In the genomic region with DNA sequence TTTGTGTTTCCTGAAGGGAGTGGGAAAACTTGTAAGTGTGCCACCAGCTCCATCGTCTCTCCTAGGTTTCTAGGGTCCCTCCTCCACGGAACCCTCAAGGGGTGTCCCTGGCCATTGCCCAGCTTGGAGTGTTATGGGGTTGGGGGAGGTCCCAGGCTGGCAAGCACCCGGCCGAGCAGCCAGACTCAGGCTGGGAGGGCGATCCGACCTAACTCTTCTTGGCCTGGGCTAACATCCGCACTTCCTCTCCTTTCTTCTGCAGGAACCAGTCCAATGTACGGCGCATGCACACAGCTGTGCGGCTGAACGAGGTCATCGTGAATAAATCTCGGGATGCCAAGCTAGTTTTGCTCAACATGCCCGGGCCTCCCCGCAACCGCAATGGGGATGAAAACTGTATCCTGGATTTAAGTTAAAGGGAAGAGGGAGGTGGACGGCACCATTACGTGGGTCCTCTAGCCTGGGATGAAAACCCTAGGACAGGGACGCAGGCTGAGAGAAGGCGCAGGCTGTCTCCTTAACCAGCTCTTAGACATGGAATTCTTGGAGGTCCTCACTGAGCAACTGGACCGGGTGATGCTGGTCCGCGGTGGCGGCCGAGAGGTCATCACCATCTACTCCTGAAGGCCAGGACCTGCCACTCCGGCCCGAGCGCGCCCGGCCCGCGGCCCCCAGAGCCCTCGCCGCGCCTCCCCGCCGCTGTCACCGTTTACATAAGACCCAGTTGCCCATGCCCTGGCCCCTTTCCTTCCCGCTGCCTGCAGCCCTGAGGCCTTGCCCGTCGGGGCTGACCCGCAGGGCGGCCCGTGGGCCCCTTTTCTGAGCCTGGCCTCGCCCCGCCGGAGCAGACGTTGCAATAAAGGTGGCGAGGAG, we compare ENCODE assay signal across 8 mouse cellular contexts. TPM values are rescaled to one million over a fixed set of nuclear protein-coding genes. Genes with fewer than 3 reads are reported as not detected.
DNase-seq lines count a peak whose midpoint lies in the region; ATAC-seq and TF ChIP-seq lines count a peak whose summit lies in the region.

No protein-coding gene starts in this region.

- H3K27ac ChIP-seq in layer of hippocampus, adult 2 months, result peak overlapping the region; percentile 72
- H3K27ac ChIP-seq in forebrain, embryonic 11.5 days (ENCODE audit: low read depth, low read length), result no peak overlapping the region
- H3K27ac ChIP-seq in neural tube, embryonic 11.5 days (ENCODE audit: low read depth, low read length), result no peak overlapping the region

- peaks cover 8% of the 10 kb centered on the region for H3K4me1 ChIP-seq in forebrain, embryonic 11.5 days (replicated peaks; ENCODE audit: control insufficient read depth, insufficient read depth, low read length)
- peaks cover 10% of the 10 kb centered on the region; the same call in 1 of the 2 replicates for H3K4me1 ChIP-seq in neural tube, embryonic 11.5 days (ENCODE audit: control insufficient read depth, insufficient read depth, low read length)

- peaks cover 12% of the 10 kb centered on the region for H3K36me3 ChIP-seq in forebrain, embryonic 11.5 days (ENCODE audit: control insufficient read depth, insufficient read depth, low read length)
- H3K36me3 ChIP-seq in neural tube, embryonic 11.5 days (ENCODE audit: control insufficient read depth, insufficient read depth, low read length), result peaks cover 11% of the 10 kb centered on the region

- no peak for TF ChIP-seq CTCF in layer of hippocampus, adult 2 months (conservative IDR thresholded peaks at IDR 0.05)

- peaks cover 33% of the 10 kb centered on the region for H3K27me3 ChIP-seq in forebrain, embryonic 11.5 days (ENCODE audit: control insufficient read depth, insufficient read depth, low read length)
- H3K27me3 ChIP-seq in neural tube, embryonic 11.5 days (ENCODE audit: control insufficient read depth, insufficient read depth, low read length), result peaks cover 32% of the 10 kb centered on the region

- H3K9me3 ChIP-seq in forebrain, embryonic 11.5 days (ENCODE audit: control insufficient read depth, low read length), result no peaks in the 10 kb centered on the region
- H3K9me3 ChIP-seq in neural tube, embryonic 11.5 days (ENCODE audit: control insufficient read depth, low read length), result no peaks in the 10 kb centered on the region

- peak overlapping the region; percentile 34; the same call in 1 of the 2 replicates for H3K4me2 ChIP-seq in forebrain, embryonic 11.5 days (ENCODE audit: low read depth, low read length, severe bottlenecking)
- peak overlapping the region; percentile 41 for H3K4me2 ChIP-seq in neural tube, embryonic 11.5 days (ENCODE audit: low read depth)

- H3K9ac ChIP-seq in forebrain, embryonic 11.5 days (ENCODE audit: low read length), result no peak overlapping the region
- H3K9ac ChIP-seq in neural tube, embryonic 11.5 days (ENCODE audit: low read length), result peak overlapping the region; percentile 41

- DNase-seq in layer of hippocampus, adult 2 months (ENCODE audit: low spot score in 2 of 2), result no peak
- DNase-seq in layer of hippocampus, adult 9-10 months (ENCODE audit: low spot score), result no peak
- DNase-seq in forebrain, embryonic 11.5 days (ENCODE audit: low spot score), result no peak
- DNase-seq in kidney, postnatal 10 days, result peak; percentile 48
- no peak for DNase-seq in neural tube, embryonic 11.5 days (ENCODE audit: low spot score)
- no peak for DNase-seq in left cerebral cortex, adult 9 months (ENCODE audit: low spot score in 2 of 2)
- no peak for DNase-seq in MN1 (ENCODE audit: low spot score)
- no peak for DNase-seq in urinary bladder, postnatal 14 days (ENCODE audit: low spot score)

- 8% methylated on average over 48 of the region's 49 CpGs for WGBS in forebrain, embryonic 11.5 days
- 10% methylated on average over 46 of the region's 49 CpGs for WGBS in neural tube, embryonic 11.5 days

- no peak overlapping the region for H3K4me3 ChIP-seq in layer of hippocampus, adult 2 months
- peak overlapping the region; percentile 11 for H3K4me3 ChIP-seq in forebrain, embryonic 11.5 days (ENCODE audit: low read depth, low read length)
- peak overlapping the region; percentile 25 for H3K4me3 ChIP-seq in neural tube, embryonic 11.5 days (ENCODE audit: low read depth, low read length)

- ATAC-seq in forebrain, embryonic 11.5 days (replicated peaks; ENCODE audit: low FRiP score), result no peak
- no peak for ATAC-seq in neural tube, embryonic 11.5 days (ENCODE audit: insufficient read depth, low FRiP score, low TSS enrichment)

RNA-seq across cellular contexts. Expression of a gene that starts 36.5 kb away (rescaled TPM):
- 100 to 1,000 TPM; 406 to 409 TPM for total RNA-seq in layer of hippocampus, adult 2 months (2021)
- 1.6 and 2.6 TPM in 2 replicates for polyA plus RNA-seq in forebrain, embryonic 11.5 days (2014; fragmentation: Nextera tagmentation; extraction: Ambion mirVana)
- polyA plus RNA-seq in neural tube, embryonic 11.5 days (2014; fragmentation: Nextera tagmentation; extraction: Ambion mirVana), result 6.0 and 6.5 TPM in 2 replicates

RNA-seq across cellular contexts. Expression of a gene that starts 37.6 kb away (rescaled TPM):
- 10 to 100 TPM; 57.8 to 63.8 TPM for total RNA-seq in layer of hippocampus, adult 2 months (2021)
- polyA plus RNA-seq in forebrain, embryonic 11.5 days (2014; fragmentation: Nextera tagmentation; extraction: Ambion mirVana), result 113 and 114 TPM in 2 replicates
- polyA plus RNA-seq in neural tube, embryonic 11.5 days (2014; fragmentation: Nextera tagmentation; extraction: Ambion mirVana), result 86.1 and 89.4 TPM in 2 replicates

RNA-seq across cellular contexts. Expression of a gene that starts 56.5 kb away (rescaled TPM):
- 1 to 10 TPM; 1.4 to 2.2 TPM for total RNA-seq in layer of hippocampus, adult 2 months (2021)
- polyA plus RNA-seq in forebrain, embryonic 11.5 days (2014; fragmentation: Nextera tagmentation; extraction: Ambion mirVana), result 0.71 and 1.0 TPM in 2 replicates
- polyA plus RNA-seq in neural tube, embryonic 11.5 days (2014; fragmentation: Nextera tagmentation; extraction: Ambion mirVana), result 1.2 and 2.1 TPM in 2 replicates

RNA-seq across cellular contexts. Expression of a gene that starts 58.3 kb away (rescaled TPM):
- total RNA-seq in layer of hippocampus, adult 2 months (2021), result under 1 TPM; 0.33 to 0.91 TPM
- 3.9 and 4.2 TPM in 2 replicates for polyA plus RNA-seq in forebrain, embryonic 11.5 days (2014; fragmentation: Nextera tagmentation; extraction: Ambion mirVana)
- polyA plus RNA-seq in neural tube, embryonic 11.5 days (2014; fragmentation: Nextera tagmentation; extraction: Ambion mirVana), result 8.5 and 8.9 TPM in 2 replicates
